Mouse (Mus musculus) layer of hippocampus, adult 18-20 months (tissue): ENCODE results near the gene Uba52. TPM values are rescaled to one million over a fixed set of nuclear protein-coding genes. Genes with fewer than 3 reads are reported as not detected.

ENCODE experiments used
- DNase-seq, 2 experiments: peaks; one replicate each; pipeline ENCODE4 v3.0.0; 2022; ENCODE audit warnings: low spot score in 2 of 2
- total RNA-seq, 2 experiments: library from RNA; stranded (reverse); gene quantifications; 2 replicates each; pipeline ENCODE4 v1.2.3; 2021

Gene Uba52
- total RNA-seq, 2 experiments from 2014 or later, result 1,062 to 1,079 TPM

- DNase-seq, result peak in 1 of 2 experiments; percentile 35
Observed at GRCm38 (mm10) chr8:70505698-70506327, 4.8 kb downstream of the Uba52 start.

GRCm38 (mm10) chr8:70504851-70505250 is 5.8 kb downstream of the Uba52 start:
- peak; percentile 64 to 85 for DNase-seq

- peak in 1 of 2 experiments; percentile 57 for DNase-seq
Observed at GRCm38 (mm10) chr8:70504291-70504716, 6.3 kb downstream of the Uba52 start.

GRCm38 (mm10) chr8:70503062-70503750 is 7.4 kb downstream of the Uba52 start:
- DNase-seq, result peak in 1 of 2 experiments; percentile 65

GRCm38 (mm10) chr8:70502540-70502939 is 8.1 kb downstream of the Uba52 start:
- DNase-seq, result no peak

GRCm38 (mm10) chr8:70501820-70502529 is 8.6 kb downstream of the Uba52 start:
- no peak for DNase-seq

GRCm38 (mm10) chr8:70500386-70501301 is 10.0 kb downstream of the Uba52 start:
- no peak for DNase-seq

- no peak for DNase-seq
Observed at GRCm38 (mm10) chr8:70495771-70496062, 14.9 kb downstream of the Uba52 start.

GRCm38 (mm10) chr8:70495001-70495770 is 15.4 kb downstream of the Uba52 start:
- DNase-seq, result no peak

GRCm38 (mm10) chr8:70494416-70494945 is 16.1 kb downstream of the Uba52 start:
- DNase-seq, result no peak

- no peak for DNase-seq
Observed at GRCm38 (mm10) chr8:70493692-70494415, 16.7 kb downstream of the Uba52 start.

- DNase-seq, result no peak
Observed at GRCm38 (mm10) chr8:70492664-70493640, 17.6 kb downstream of the Uba52 start, which contains the start of gene Crlf1. TSS of gene Crlf1 (plus strand) at chr8:70493158.

- DNase-seq, result no peak
Observed at GRCm38 (mm10) chr8:70490880-70491495, 19.6 kb downstream of the Uba52 start.

- DNase-seq, result no peak
Observed at GRCm38 (mm10) chr8:70490061-70490879, 20.3 kb downstream of the Uba52 start.

- no peak for DNase-seq
Observed at GRCm38 (mm10) chr8:70489576-70489975, 21.0 kb downstream of the Uba52 start.

- no peak for DNase-seq
Observed at GRCm38 (mm10) chr8:70488931-70489470, 21.6 kb downstream of the Uba52 start.
